Mouse (Mus musculus): ENCODE measurements at regions not wholly inside any gene's neighbourhood (a gene's known extent, or its start where the extent isn't known, plus 50 kb on each side); places are given as distances from the start of the nearest gene placed in this dataset.

- H3K9ac ChIP-seq (ENCODE audit: low read depth, low read length) = no peak overlapping the region
- no peaks in the 10 kb centered on the region for H3K27me3 ChIP-seq (ENCODE audit: control insufficient read depth, insufficient read depth, low read length)
Measured at GRCm38 (mm10) chr13:101824962-101825361, 56.9 kb upstream of the Pik3r1 start.

DNA sequence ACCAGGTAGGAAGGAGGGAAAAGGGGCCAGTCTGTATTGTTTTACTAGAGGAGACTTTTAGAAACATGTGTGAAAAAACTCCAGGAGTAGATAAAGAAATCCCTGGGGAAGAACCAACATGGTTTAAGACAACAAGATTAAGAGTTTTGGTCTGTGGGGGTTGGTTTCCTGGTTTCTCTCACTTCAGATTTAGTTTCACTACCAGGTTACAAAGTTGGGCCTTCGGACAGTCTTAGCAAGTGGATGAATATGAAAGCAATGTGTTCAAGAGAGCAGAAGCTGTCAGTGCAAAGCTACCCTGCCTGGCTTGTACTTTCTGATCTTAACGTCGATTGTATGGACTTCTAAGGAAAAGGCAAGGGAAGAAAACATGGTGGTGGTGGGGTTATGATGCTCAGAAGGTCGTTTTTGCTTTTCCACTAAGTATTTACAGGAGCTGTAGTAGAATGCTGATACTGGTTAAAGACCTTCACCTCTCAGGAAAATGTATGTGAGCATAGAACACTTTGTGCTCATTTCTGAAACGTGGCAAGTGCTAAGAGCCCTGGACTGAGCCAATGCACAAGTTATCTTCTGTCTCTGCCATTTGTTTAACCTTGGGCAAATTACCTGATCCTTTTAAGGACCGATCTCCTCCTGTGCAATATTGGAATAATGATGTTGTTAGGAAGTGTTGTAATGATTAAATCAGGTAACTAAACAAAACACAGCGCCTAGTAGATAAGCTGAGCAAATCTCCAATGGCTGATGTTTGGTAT is 64.0 kb upstream of the Pik3r1 start:
- no peak for DNase-seq (ENCODE audit: low spot score)
- Histone ChIP-seq H3K9ac (ENCODE audit: low read depth, low read length) (no peak overlapping the region), H3K9me3 (ENCODE audit: control insufficient read depth, low read length) (no peaks in the 10 kb centered on the region), H3K27ac (ENCODE audit: low read depth, low read length) (no peak overlapping the region), H3K4me1 (replicated peaks; ENCODE audit: control insufficient read depth, insufficient read depth, low read length) (no peaks in the 10 kb centered on the region), H3K4me3 (ENCODE audit: low read depth, low read length) (no peak overlapping the region), H3K36me3 (ENCODE audit: control insufficient read depth, insufficient read depth, low read length) (no peaks in the 10 kb centered on the region), H3K27me3 (ENCODE audit: control insufficient read depth, insufficient read depth, low read length) (no peaks in the 10 kb centered on the region), H3K4me2 (replicated peaks; ENCODE audit: low read depth, low read length) (no peak overlapping the region)
- ATAC-seq (ENCODE audit: low FRiP score) = no peak
- WGBS = 84% methylated on average over 7 of the region's 7 CpGs

More at GRCm38 (mm10) chr13:101824962-101825361, 56.9 kb upstream of the Pik3r1 start:
- Histone ChIP-seq H3K4me2 (replicated peaks; ENCODE audit: low read depth, low read length) (no peak overlapping the region), H3K36me3 (ENCODE audit: control insufficient read depth, insufficient read depth, low read length) (no peaks in the 10 kb centered on the region), H3K9me3 (ENCODE audit: control insufficient read depth, low read length) (no peaks in the 10 kb centered on the region), H3K4me3 (ENCODE audit: low read depth, low read length) (no peak overlapping the region), H3K27ac (ENCODE audit: low read depth, low read length) (no peak overlapping the region), H3K4me1 (replicated peaks; ENCODE audit: control insufficient read depth, insufficient read depth, low read length) (no peaks in the 10 kb centered on the region)
- 86% methylated on average over 2 of the region's 2 CpGs for WGBS
- no peak for ATAC-seq (ENCODE audit: low FRiP score)
- no peak for DNase-seq (ENCODE audit: low spot score)

DNA sequence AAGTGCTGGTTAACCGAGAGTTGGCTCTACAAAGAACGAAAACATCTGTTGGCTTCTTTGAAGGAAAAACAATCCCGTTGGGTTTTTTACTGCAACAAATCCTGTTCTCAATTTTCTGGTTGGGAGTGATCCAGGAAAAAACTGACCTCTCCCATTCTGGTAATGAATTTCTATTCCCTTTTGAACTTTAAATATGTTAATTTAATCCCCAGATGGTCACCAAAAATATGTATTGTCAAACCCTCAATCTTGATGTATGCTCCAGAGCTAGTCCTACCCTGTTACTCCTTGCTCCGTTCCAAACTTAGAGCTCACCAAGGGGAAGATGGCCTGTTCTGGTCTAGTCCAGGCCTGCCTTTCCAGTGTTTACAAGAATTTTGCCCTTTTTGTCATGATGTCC is 66.5 kb upstream of the Pik3r1 start:
- Histone ChIP-seq H3K9me3 (ENCODE audit: control insufficient read depth, low read length) (no peaks in the 10 kb centered on the region), H3K27ac (ENCODE audit: low read depth, low read length) (no peak overlapping the region), H3K27me3 (ENCODE audit: control insufficient read depth, insufficient read depth, low read length) (no peaks in the 10 kb centered on the region), H3K9ac (ENCODE audit: low read depth, low read length) (no peak overlapping the region), H3K4me3 (ENCODE audit: low read depth, low read length) (no peak overlapping the region), H3K4me2 (replicated peaks; ENCODE audit: low read depth, low read length) (no peak overlapping the region), H3K4me1 (replicated peaks; ENCODE audit: control insufficient read depth, insufficient read depth, low read length) (no peaks in the 10 kb centered on the region), H3K36me3 (ENCODE audit: control insufficient read depth, insufficient read depth, low read length) (no peaks in the 10 kb centered on the region)
- ATAC-seq (ENCODE audit: low FRiP score) = no peak
- 78% methylated on average over 4 of the region's 4 CpGs for WGBS
- DNase-seq (ENCODE audit: low spot score) = no peak

GRCm38 (mm10) chr13:101836992-101837391 is 69.0 kb upstream of the Pik3r1 start:
- Histone ChIP-seq H3K27me3 (ENCODE audit: control insufficient read depth, insufficient read depth, low read length) (no peaks in the 10 kb centered on the region), H3K36me3 (ENCODE audit: control insufficient read depth, insufficient read depth, low read length) (no peaks in the 10 kb centered on the region), H3K4me2 (replicated peaks; ENCODE audit: low read depth, low read length) (no peak overlapping the region), H3K9ac (ENCODE audit: low read depth, low read length) (no peak overlapping the region), H3K27ac (ENCODE audit: low read depth, low read length) (no peak overlapping the region), H3K4me1 (replicated peaks; ENCODE audit: control insufficient read depth, insufficient read depth, low read length) (no peaks in the 10 kb centered on the region), H3K9me3 (ENCODE audit: control insufficient read depth, low read length) (no peaks in the 10 kb centered on the region), H3K4me3 (ENCODE audit: low read depth, low read length) (no peak overlapping the region)
- DNase-seq (ENCODE audit: low spot score) (no peak), ATAC-seq (ENCODE audit: low FRiP score) (no peak)
- whole genome bisulfite sequencing = 84% methylated on average over 1 of the region's 1 CpGs

DNA sequence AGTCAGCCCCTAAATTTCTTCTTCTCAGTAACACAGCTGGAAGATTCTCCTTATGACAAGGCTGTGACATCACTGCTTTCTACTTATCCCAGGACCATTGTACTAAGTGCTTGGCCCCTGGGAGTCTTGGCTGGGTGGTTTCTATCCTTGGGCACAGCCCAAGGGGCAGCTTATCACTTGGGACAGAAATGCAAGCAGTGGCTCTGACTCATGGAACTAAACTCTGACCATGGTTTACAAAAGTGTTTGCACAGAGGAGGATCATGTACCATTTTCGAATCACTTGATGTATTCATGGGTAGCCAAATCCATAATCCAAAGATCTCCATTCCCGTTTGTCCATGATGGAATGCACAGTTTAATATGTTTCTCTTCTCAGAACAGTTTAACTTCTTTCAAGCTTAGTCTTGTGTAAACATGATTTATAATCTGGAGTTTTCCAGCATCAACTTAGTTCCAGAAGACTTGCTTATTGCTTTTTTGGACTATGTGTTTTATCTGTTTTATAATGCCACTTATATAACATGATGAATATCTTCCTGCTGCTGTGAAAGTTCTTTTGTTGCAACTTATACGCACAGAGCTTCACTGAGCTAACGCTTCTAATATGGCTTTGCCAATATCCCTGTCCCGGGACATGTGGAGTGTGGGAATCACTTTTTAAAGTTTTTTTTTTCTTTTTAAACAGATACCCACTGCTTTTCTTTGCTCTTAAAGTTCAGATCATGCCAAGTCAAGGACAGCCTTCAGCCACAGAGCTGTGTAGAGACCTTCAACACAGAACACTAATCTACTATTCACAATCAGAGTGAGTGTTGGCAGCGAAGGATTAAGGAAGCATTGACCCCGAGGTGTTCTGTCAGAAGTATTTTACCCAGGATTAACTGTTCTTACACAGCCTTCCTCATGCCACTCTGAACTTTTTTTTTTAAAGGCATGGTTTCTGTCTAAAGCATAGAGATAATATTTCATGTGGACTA is 76.7 kb upstream of the Pik3r1 start:
- 86% methylated on average over 7 of the region's 7 CpGs for WGBS
- no peak for ATAC-seq (ENCODE audit: low FRiP score)
- H3K9ac ChIP-seq (ENCODE audit: low read depth, low read length) = no peak overlapping the region
- no peak overlapping the region for H3K4me2 ChIP-seq (replicated peaks; ENCODE audit: low read depth, low read length)
- DNase-seq (ENCODE audit: low spot score) = no peak
- no peak overlapping the region for H3K4me3 ChIP-seq (ENCODE audit: low read depth, low read length)
- no peaks in the 10 kb centered on the region for H3K36me3 ChIP-seq (ENCODE audit: control insufficient read depth, insufficient read depth, low read length)
- H3K27me3 ChIP-seq (ENCODE audit: control insufficient read depth, insufficient read depth, low read length) = no peaks in the 10 kb centered on the region
- H3K9me3 ChIP-seq (ENCODE audit: control insufficient read depth, low read length) = no peaks in the 10 kb centered on the region
- H3K27ac ChIP-seq (ENCODE audit: low read depth, low read length) = no peak overlapping the region
- no peaks in the 10 kb centered on the region for H3K4me1 ChIP-seq (replicated peaks; ENCODE audit: control insufficient read depth, insufficient read depth, low read length)

DNA sequence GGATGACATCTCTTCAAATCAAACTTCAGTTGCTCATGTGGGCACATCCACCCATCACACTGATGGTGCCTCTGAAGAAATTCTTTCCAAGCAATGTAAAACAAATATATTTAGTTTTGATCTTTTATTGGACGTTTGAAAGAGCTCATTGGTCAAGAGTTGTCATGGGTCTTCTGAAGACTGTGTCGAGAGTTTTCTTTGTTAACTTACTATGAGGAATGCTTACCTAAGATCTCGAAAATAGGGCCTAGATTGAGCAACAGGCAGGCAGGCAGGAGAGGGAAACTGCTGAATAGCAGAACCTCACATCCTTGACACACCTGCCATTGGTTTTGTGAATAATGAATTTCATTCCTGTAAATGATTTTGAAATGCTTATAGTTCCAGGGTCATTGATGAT is 78.0 kb upstream of the Pik3r1 start:
- DNase-seq (ENCODE audit: low spot score) (no peak), ATAC-seq (ENCODE audit: low FRiP score) (no peak)
- H3K36me3 ChIP-seq (ENCODE audit: control insufficient read depth, insufficient read depth, low read length) = no peaks in the 10 kb centered on the region
- no peaks in the 10 kb centered on the region for H3K4me1 ChIP-seq (replicated peaks; ENCODE audit: control insufficient read depth, insufficient read depth, low read length)
- no peak overlapping the region for H3K27ac ChIP-seq (ENCODE audit: low read depth, low read length)
- H3K4me2 ChIP-seq (replicated peaks; ENCODE audit: low read depth, low read length) = no peak overlapping the region
- H3K9ac ChIP-seq (ENCODE audit: low read depth, low read length) = no peak overlapping the region
- H3K27me3 ChIP-seq (ENCODE audit: control insufficient read depth, insufficient read depth, low read length) = no peaks in the 10 kb centered on the region
- no peak overlapping the region for H3K4me3 ChIP-seq (ENCODE audit: low read depth, low read length)
- 65% methylated on average over 3 of the region's 3 CpGs for WGBS
- no peaks in the 10 kb centered on the region for H3K9me3 ChIP-seq (ENCODE audit: control insufficient read depth, low read length)

DNA sequence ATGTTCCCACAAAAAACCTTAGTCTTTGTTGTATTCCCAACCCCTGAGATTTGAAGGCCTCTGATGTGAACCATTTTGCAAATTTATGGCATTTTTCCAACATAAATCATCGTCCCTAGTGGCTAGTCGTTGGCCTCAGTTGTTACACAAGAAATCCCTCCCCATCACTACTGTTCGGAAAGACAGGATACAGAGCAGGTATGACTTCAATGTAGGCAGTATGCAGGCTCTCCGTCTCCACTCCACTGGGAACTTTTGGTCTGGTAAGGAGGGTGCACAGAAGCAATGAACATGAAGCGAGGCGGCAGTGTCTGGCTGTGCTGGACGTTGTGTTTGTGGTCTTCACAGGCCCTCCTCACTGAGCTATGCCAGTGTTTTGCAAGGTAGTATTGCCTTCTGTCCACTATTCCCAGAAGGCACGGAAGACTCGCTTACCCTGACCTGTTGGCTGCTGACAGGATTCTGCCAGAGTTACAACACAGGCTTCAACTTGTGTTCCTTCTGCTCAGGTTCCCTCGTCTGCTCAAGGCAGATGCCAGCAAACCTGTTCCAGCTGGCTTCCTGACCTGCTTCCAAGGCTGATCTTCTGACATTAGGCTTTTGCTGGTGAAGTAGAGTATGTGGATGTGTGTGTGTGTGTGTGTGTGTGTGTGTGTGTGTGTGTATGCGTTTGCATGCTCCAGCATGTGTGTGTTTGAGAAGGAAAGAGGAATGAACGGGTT is 80.0 kb upstream of the Pik3r1 start:
- Histone ChIP-seq H3K9me3 (ENCODE audit: control insufficient read depth, low read length) (no peaks in the 10 kb centered on the region), H3K4me1 (replicated peaks; ENCODE audit: control insufficient read depth, insufficient read depth, low read length) (no peaks in the 10 kb centered on the region), H3K9ac (ENCODE audit: low read depth, low read length) (no peak overlapping the region), H3K36me3 (ENCODE audit: control insufficient read depth, insufficient read depth, low read length) (no peaks in the 10 kb centered on the region), H3K4me3 (ENCODE audit: low read depth, low read length) (no peak overlapping the region), H3K27me3 (ENCODE audit: control insufficient read depth, insufficient read depth, low read length) (no peaks in the 10 kb centered on the region), H3K4me2 (replicated peaks; ENCODE audit: low read depth, low read length) (no peak overlapping the region), H3K27ac (ENCODE audit: low read depth, low read length) (no peak overlapping the region)
- 82% methylated on average over 12 of the region's 12 CpGs for WGBS
- ATAC-seq (ENCODE audit: low FRiP score) = no peak
- DNase-seq (ENCODE audit: low spot score) = no peak

GRCm38 (mm10) chr13:101848601-101849147 is 80.7 kb upstream of the Pik3r1 start:
- WGBS = 78% methylated on average over 2 of the region's 2 CpGs
- Histone ChIP-seq H3K4me3 (ENCODE audit: low read depth, low read length) (no peak overlapping the region), H3K4me2 (replicated peaks; ENCODE audit: low read depth, low read length) (no peak overlapping the region), H3K9me3 (ENCODE audit: control insufficient read depth, low read length) (no peaks in the 10 kb centered on the region), H3K9ac (ENCODE audit: low read depth, low read length) (no peak overlapping the region), H3K27ac (ENCODE audit: low read depth, low read length) (no peak overlapping the region), H3K4me1 (replicated peaks; ENCODE audit: control insufficient read depth, insufficient read depth, low read length) (no peaks in the 10 kb centered on the region), H3K36me3 (ENCODE audit: control insufficient read depth, insufficient read depth, low read length) (no peaks in the 10 kb centered on the region), H3K27me3 (ENCODE audit: control insufficient read depth, insufficient read depth, low read length) (no peaks in the 10 kb centered on the region)
- DNase-seq (ENCODE audit: low spot score) (no peak), ATAC-seq (ENCODE audit: low FRiP score) (no peak)

Data from hindbrain, embryonic 11.5 days (tissue).